Mouse (Mus musculus): ENCODE results near the gene Dstn. TPM values are rescaled to one million over a fixed set of nuclear protein-coding genes. Genes with fewer than 3 reads are reported as not detected.

Dstn gene
- total and polyA plus RNA-seq, 2 experiments: 27.5 to 252 TPM

DNA sequence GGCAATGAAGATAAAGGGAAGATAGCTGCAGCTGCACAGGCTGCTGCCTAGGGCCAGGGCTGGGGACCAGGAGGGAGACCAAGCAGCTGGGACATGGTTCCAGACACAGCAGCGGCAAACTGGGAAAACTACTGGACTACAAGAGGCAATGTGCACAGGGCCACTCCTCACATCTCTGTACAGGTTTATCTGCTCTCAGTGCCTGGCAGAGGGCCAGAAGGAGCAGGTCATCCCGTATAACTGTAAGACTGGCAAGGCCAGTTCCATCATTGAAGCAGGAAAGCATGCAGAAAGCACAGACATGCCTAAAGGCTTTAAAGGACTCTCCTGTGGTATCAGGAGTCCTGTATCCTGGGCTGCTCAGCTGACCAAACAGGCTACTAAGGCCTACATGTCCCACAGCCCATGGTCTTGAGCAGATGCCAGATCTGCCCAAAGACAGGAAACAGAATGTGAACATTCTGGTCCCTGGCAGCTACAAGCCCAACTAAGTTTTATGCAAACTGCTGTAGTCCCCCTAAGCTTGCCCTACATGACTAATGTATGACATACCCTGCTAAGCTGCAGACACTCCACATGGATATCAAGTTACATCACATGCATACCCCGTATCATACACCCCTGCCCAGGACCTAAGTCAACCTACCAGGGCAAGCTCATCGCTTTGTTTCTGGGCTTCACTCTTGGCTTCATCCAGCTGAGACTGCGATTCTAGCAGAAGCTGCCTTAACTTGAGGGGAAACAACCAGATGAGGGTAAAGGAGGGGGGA is 36.6 kb downstream of the Dstn start:
- Histone ChIP-seq H3K4me3 (ENCODE audit: insufficient read depth, low read depth, low read length) (no peak overlapping the region), H3K36me3 (ENCODE audit: control insufficient read depth, insufficient read depth, low read length) (peaks cover 85% of the 10 kb centered on the region), H3K27me3 (ENCODE audit: control insufficient read depth, insufficient read depth, low read length) (no peaks in the 10 kb centered on the region), H3K27ac (replicated peaks; ENCODE audit: insufficient read depth, low read depth, low read length) (no peak overlapping the region), H3K4me1 (ENCODE audit: control insufficient read depth, insufficient read depth, low read length) (peaks cover 12% of the 10 kb centered on the region), H3K79me2 (ENCODE audit: control insufficient read depth, insufficient read depth, low read length) (no peaks in the 10 kb centered on the region), H3K9ac (ENCODE audit: low read depth, low read length) (no peak overlapping the region)
- no peak for TF ChIP-seq CTCF (IDR thresholded peaks at IDR 0.05; ENCODE audit: low read depth, low read length)
- TF ChIP-seq POLR2A (IDR thresholded peaks at IDR 0.05; ENCODE audit: extremely low read depth, insufficient read depth, low read length): no peak
- WGBS: 76% methylated on average over 5 of the region's 5 CpGs
- peak; percentile 27 for DNase-seq (ENCODE audit: extremely low read depth, low read depth, low spot score)

- Histone ChIP-seq H3K79me2 (ENCODE audit: control insufficient read depth, insufficient read depth, low read length) (no peaks in the 10 kb centered on the region), H3K4me1 (ENCODE audit: control insufficient read depth, insufficient read depth, low read length) (peaks cover 12% of the 10 kb centered on the region), H3K27ac (replicated peaks; ENCODE audit: insufficient read depth, low read depth, low read length) (no peak overlapping the region), H3K4me3 (ENCODE audit: insufficient read depth, low read depth, low read length) (no peak overlapping the region), H3K9ac (ENCODE audit: low read depth, low read length) (no peak overlapping the region), H3K36me3 (ENCODE audit: control insufficient read depth, insufficient read depth, low read length) (peaks cover 75% of the 10 kb centered on the region), H3K27me3 (ENCODE audit: control insufficient read depth, insufficient read depth, low read length) (no peaks in the 10 kb centered on the region)
- no peak for DNase-seq (ENCODE audit: extremely low read depth, low read depth, low spot score)
- TF ChIP-seq CTCF (IDR thresholded peaks at IDR 0.05; ENCODE audit: low read depth, low read length) (no peak), POLR2A (IDR thresholded peaks at IDR 0.05; ENCODE audit: extremely low read depth, insufficient read depth, low read length) (no peak)
- 92% methylated on average over 4 of the region's 4 CpGs for WGBS
These were observed 38.8 kb downstream of the Dstn start for GRCm38 (mm10) chr2:143953944-143954343.

- H3K27me3 ChIP-seq (ENCODE audit: control insufficient read depth, insufficient read depth, low read length): no peaks in the 10 kb centered on the region
These were observed 39.9 kb downstream of the Dstn start for GRCm38 (mm10) chr2:143955004-143955403.

DNA sequence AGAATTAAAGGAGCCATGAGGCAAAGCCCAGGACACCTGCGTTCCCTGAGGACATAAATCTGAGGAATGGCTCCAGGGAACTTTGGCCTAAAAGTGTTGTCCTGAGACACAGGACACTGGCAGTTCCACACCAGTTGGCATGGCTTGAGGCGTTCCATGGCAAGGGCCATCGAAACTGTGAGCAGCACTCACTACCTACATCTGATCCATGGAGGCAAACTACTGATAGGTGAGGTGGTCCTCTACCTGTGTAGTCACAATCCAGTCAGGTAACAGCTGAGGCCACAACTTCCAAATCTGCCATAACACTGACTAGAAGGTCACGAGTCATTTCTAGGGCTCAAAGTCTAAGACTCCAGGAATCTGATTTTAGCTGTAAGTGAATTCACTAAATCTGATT is 40.6 kb downstream of the Dstn start:
- Histone ChIP-seq H3K4me1 (ENCODE audit: control insufficient read depth, insufficient read depth, low read length) (peaks cover 12% of the 10 kb centered on the region), H3K36me3 (ENCODE audit: control insufficient read depth, insufficient read depth, low read length) (peaks cover 65% of the 10 kb centered on the region), H3K79me2 (ENCODE audit: control insufficient read depth, insufficient read depth, low read length) (no peaks in the 10 kb centered on the region), H3K27ac (replicated peaks; ENCODE audit: insufficient read depth, low read depth, low read length) (no peak overlapping the region), H3K9ac (ENCODE audit: low read depth, low read length) (no peak overlapping the region), H3K27me3 (ENCODE audit: control insufficient read depth, insufficient read depth, low read length) (no peaks in the 10 kb centered on the region), H3K4me3 (ENCODE audit: insufficient read depth, low read depth, low read length) (no peak overlapping the region)
- 88% methylated on average over 4 of the region's 4 CpGs for WGBS
- no peak for DNase-seq (ENCODE audit: extremely low read depth, low read depth, low spot score)
- no peak for TF ChIP-seq POLR2A (IDR thresholded peaks at IDR 0.05; ENCODE audit: extremely low read depth, insufficient read depth, low read length)
- TF ChIP-seq CTCF (IDR thresholded peaks at IDR 0.05; ENCODE audit: low read depth, low read length): no peak

More at GRCm38 (mm10) chr2:143955004-143955403, 39.9 kb downstream of the Dstn start:
- Histone ChIP-seq H3K36me3 (ENCODE audit: control insufficient read depth, insufficient read depth, low read length) (peaks cover 68% of the 10 kb centered on the region), H3K79me2 (ENCODE audit: control insufficient read depth, insufficient read depth, low read length) (no peaks in the 10 kb centered on the region), H3K4me3 (ENCODE audit: insufficient read depth, low read depth, low read length) (no peak overlapping the region), H3K27ac (replicated peaks; ENCODE audit: insufficient read depth, low read depth, low read length) (no peak overlapping the region), H3K4me1 (ENCODE audit: control insufficient read depth, insufficient read depth, low read length) (peaks cover 12% of the 10 kb centered on the region), H3K9ac (ENCODE audit: low read depth, low read length) (no peak overlapping the region)
- no peak for DNase-seq (ENCODE audit: extremely low read depth, low read depth, low spot score)
- no peak for TF ChIP-seq POLR2A (IDR thresholded peaks at IDR 0.05; ENCODE audit: extremely low read depth, insufficient read depth, low read length)
- whole genome bisulfite sequencing: 89% methylated on average over 4 of the region's 4 CpGs

DNA sequence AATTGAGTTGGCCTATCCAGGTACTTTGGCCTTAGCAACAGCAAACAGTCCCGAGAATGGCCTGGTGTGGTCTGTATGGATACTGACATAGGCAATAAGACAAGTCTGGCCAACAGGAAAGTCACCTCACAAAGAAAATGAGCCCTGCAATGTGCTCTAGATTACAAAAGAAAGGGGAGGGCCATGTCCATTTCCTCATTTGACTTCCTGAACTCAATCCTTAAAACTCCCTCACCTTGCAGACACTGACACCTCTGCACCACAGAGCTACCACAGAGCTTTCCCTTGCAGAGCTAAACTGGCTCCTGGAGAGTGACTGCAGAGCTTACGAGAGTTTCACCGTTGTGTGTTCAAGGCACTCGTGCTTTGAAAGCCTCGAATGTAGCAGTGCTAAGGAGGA is 47.1 kb downstream of the Dstn start:
- Histone ChIP-seq H3K4me1 (ENCODE audit: control insufficient read depth, insufficient read depth, low read length) (no peaks in the 10 kb centered on the region), H3K9ac (ENCODE audit: low read depth, low read length) (no peak overlapping the region), H3K36me3 (ENCODE audit: control insufficient read depth, insufficient read depth, low read length) (peaks cover 73% of the 10 kb centered on the region), H3K27ac (replicated peaks; ENCODE audit: insufficient read depth, low read depth, low read length) (no peak overlapping the region), H3K79me2 (ENCODE audit: control insufficient read depth, insufficient read depth, low read length) (0 out of 2 replicates have a peak, but pooled peaks cover 3% of the 10 kb centered on the region), H3K27me3 (ENCODE audit: control insufficient read depth, insufficient read depth, low read length) (no peaks in the 10 kb centered on the region), H3K4me3 (ENCODE audit: insufficient read depth, low read depth, low read length) (no peak overlapping the region)
- WGBS: 92% methylated on average over 5 of the region's 5 CpGs
- TF ChIP-seq POLR2A (IDR thresholded peaks at IDR 0.05; ENCODE audit: extremely low read depth, insufficient read depth, low read length) (no peak), CTCF (IDR thresholded peaks at IDR 0.05; ENCODE audit: low read depth, low read length) (no peak)
- DNase-seq (ENCODE audit: extremely low read depth, low read depth, low spot score): no peak

DNA sequence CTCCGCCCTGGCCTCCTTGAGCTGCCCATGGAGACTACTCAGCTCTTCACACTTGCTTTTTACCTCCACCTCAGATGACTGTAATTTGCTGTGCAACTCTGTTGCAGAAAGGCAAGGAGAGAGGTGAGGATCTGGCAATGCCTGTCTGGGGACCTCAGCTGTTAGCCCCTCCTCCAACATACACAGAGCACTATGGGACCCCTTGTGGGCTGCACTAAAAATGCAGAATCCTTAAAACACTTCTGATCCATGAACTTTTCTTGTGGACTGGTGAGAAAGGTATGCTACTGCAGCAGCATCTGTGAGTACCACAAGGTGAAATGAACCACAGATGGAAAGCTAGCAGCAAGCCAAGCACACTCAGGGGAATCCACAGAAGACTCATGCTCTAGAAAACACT is 48.2 kb downstream of the Dstn start:
- no peaks in the 10 kb centered on the region for H3K4me1 ChIP-seq (ENCODE audit: control insufficient read depth, insufficient read depth, low read length)
- WGBS: 100% methylated on average over 1 of the region's 1 CpGs
- DNase-seq (ENCODE audit: extremely low read depth, low read depth, low spot score): no peak

More for the DNA sequence above, 48.2 kb downstream of the Dstn start:
- H3K4me3 ChIP-seq (ENCODE audit: insufficient read depth, low read depth, low read length): no peak overlapping the region
- H3K27me3 ChIP-seq (ENCODE audit: control insufficient read depth, insufficient read depth, low read length): no peaks in the 10 kb centered on the region
- peaks cover 76% of the 10 kb centered on the region for H3K36me3 ChIP-seq (ENCODE audit: control insufficient read depth, insufficient read depth, low read length)
- TF ChIP-seq CTCF (IDR thresholded peaks at IDR 0.05; ENCODE audit: low read depth, low read length): no peak
- TF ChIP-seq POLR2A (IDR thresholded peaks at IDR 0.05; ENCODE audit: extremely low read depth, insufficient read depth, low read length): no peak
- no peak overlapping the region for H3K27ac ChIP-seq (replicated peaks; ENCODE audit: insufficient read depth, low read depth, low read length)
- 0 out of 2 replicates have a peak, but pooled peaks cover 3% of the 10 kb centered on the region for H3K79me2 ChIP-seq (ENCODE audit: control insufficient read depth, insufficient read depth, low read length)
- H3K9ac ChIP-seq (ENCODE audit: low read depth, low read length): no peak overlapping the region
